Mouse (Mus musculus): ENCODE measurements around the gene Tor4a. TPM values are rescaled to one million over a fixed set of nuclear protein-coding genes. Genes with fewer than 3 reads are reported as not detected.
A peak's percentile ranks its signal among the peaks of the same experiment; 100 is the strongest.

Gene Tor4a
- polyA plus RNA-seq, 1 experiment from 2014 or later = 1.1 TPM

DNA sequence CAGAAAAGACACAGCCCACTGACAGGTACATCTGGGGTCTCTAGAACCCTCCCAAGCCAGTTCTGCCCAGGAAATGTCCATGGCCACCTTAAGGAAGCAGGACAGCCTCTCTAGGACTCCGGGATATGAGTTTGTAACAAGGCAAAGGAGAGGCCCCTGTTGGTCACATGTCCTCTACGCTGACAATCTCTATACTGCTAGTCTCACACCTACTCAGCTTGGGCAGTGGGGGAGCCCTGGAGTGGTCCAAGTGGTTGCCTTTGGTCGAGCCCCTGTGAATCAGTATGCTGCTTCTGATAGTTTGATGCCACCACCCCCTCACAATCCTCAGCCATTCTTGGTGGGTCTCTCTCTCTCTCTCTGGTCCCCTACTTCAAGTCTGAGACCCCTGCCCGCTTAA lies 29.2 kb downstream of the Tor4a start:
- H3K36me3 ChIP-seq (ENCODE audit: control insufficient read depth, insufficient read depth, low read length) = no peaks in the 10 kb centered on the region
- H3K4me3 ChIP-seq (replicated peaks; ENCODE audit: low read depth, low read length) = peak overlapping the region; percentile 48
- peak overlapping the region; percentile 66 for H3K27ac ChIP-seq (replicated peaks; ENCODE audit: low read depth, low read length)
- no peaks in the 10 kb centered on the region for H3K27me3 ChIP-seq (ENCODE audit: control insufficient read depth, insufficient read depth, low read length)
- DNase-seq (peak; percentile 48), ATAC-seq (ENCODE audit: low FRiP score, low TSS enrichment) (peak; percentile 28)
- peak overlapping the region; percentile 69 for H3K9ac ChIP-seq (replicated peaks; ENCODE audit: low read length)
- 12% methylated on average over 4 of the region's 4 CpGs for WGBS
- H3K4me2 ChIP-seq (ENCODE audit: low read length) = peak overlapping the region; percentile 85
- H3K9me3 ChIP-seq (ENCODE audit: control insufficient read depth, low read length) = no peaks in the 10 kb centered on the region
- peaks cover 33% of the 10 kb centered on the region for H3K4me1 ChIP-seq (ENCODE audit: control insufficient read depth, insufficient read depth, low read length)

DNA sequence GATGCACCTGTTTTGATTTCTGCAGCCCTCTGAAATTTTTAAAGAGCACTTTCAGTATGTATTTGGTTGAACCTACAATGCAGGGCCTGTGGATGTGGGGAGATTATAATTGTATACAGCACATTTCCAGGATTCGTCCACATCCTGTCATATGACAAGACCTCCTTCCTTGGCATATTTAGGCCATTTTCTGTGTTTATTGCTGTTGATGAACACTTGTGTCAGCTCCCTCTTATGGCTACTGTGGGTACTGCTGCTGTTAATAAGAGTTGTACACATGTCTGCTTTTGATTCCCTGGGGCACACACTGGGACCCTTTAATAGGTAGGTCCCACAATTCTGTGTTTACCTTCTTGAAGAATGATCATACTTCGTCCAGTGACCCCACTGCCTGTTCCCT lies 39.0 kb downstream of the Tor4a start:
- no peaks in the 10 kb centered on the region for H3K27me3 ChIP-seq (ENCODE audit: control insufficient read depth, insufficient read depth, low read length)
- ATAC-seq (ENCODE audit: low FRiP score, low TSS enrichment) = no peak
- WGBS = 52% methylated on average over 2 of the region's 2 CpGs
- H3K9me3 ChIP-seq (ENCODE audit: control insufficient read depth, low read length) = no peaks in the 10 kb centered on the region
- peak; percentile 75 for DNase-seq
- no peaks in the 10 kb centered on the region for H3K36me3 ChIP-seq (ENCODE audit: control insufficient read depth, insufficient read depth, low read length)
- H3K4me1 ChIP-seq (ENCODE audit: control insufficient read depth, insufficient read depth, low read length) = no peaks in the 10 kb centered on the region
- H3K4me2 ChIP-seq (ENCODE audit: low read length) = no peak overlapping the region
- H3K9ac ChIP-seq (replicated peaks; ENCODE audit: low read length) = no peak overlapping the region
- no peak overlapping the region for H3K27ac ChIP-seq (replicated peaks; ENCODE audit: low read depth, low read length)
- H3K4me3 ChIP-seq (replicated peaks; ENCODE audit: low read depth, low read length) = no peak overlapping the region

DNA sequence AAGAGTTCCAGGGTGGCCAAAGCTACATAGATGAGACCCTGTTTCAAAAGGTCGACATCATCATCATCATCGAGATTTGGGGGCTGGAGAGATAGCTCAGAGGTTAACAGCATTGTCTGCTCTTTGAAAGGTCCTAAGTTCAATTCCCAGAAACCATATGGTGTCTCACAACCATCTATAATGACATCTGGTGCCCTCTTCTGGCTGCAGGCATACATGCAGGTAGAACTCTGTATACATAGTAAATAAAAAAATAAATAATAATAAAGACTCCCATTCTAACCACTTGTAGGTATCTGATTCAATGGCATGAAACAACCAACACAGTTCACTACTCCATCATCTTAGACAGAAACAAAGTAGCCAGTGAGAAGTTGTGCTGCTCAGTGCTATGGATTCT lies 39.7 kb downstream of the Tor4a start:
- ATAC-seq (ENCODE audit: low FRiP score, low TSS enrichment) (no peak), DNase-seq (no peak)
- Histone ChIP-seq H3K36me3 (ENCODE audit: control insufficient read depth, insufficient read depth, low read length) (no peaks in the 10 kb centered on the region), H3K4me2 (ENCODE audit: low read length) (no peak overlapping the region), H3K27ac (replicated peaks; ENCODE audit: low read depth, low read length) (no peak overlapping the region), H3K27me3 (ENCODE audit: control insufficient read depth, insufficient read depth, low read length) (no peaks in the 10 kb centered on the region), H3K9ac (replicated peaks; ENCODE audit: low read length) (no peak overlapping the region), H3K4me1 (ENCODE audit: control insufficient read depth, insufficient read depth, low read length) (no peaks in the 10 kb centered on the region), H3K4me3 (replicated peaks; ENCODE audit: low read depth, low read length) (no peak overlapping the region), H3K9me3 (ENCODE audit: control insufficient read depth, low read length) (no peaks in the 10 kb centered on the region)
- WGBS = 50% methylated on average over 2 of the region's 2 CpGs

DNA sequence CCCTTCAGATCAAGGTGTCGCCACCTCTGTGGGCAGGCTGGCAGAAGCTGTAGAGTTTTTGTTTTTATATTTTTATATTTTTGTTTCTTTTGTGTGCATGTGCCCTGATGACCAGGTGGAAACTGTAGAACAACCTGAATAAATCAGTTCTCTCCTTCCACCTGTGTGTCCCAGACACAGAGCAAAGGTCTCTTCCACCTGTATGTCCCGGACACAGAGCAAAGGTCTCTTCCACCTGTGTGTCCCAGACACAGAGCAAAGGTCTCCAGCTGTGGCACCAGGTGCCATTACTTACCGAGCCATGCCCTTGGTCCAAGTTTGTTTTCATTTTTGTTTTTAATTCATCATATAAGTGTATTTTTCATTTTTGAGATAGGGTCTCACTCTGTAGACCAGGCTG lies 40.5 kb downstream of the Tor4a start:
- H3K9me3 ChIP-seq (ENCODE audit: control insufficient read depth, low read length) = no peaks in the 10 kb centered on the region
- no peak overlapping the region for H3K4me3 ChIP-seq (replicated peaks; ENCODE audit: low read depth, low read length)
- H3K4me1 ChIP-seq (ENCODE audit: control insufficient read depth, insufficient read depth, low read length) = no peaks in the 10 kb centered on the region
- 90% methylated on average over 3 of the region's 3 CpGs for WGBS
- H3K36me3 ChIP-seq (ENCODE audit: control insufficient read depth, insufficient read depth, low read length) = no peaks in the 10 kb centered on the region
- no peak for ATAC-seq (ENCODE audit: low FRiP score, low TSS enrichment)
- DNase-seq = no peak
- no peak overlapping the region for H3K27ac ChIP-seq (replicated peaks; ENCODE audit: low read depth, low read length)
- H3K9ac ChIP-seq (replicated peaks; ENCODE audit: low read length) = no peak overlapping the region
- H3K27me3 ChIP-seq (ENCODE audit: control insufficient read depth, insufficient read depth, low read length) = no peaks in the 10 kb centered on the region
- no peak overlapping the region for H3K4me2 ChIP-seq (ENCODE audit: low read length)

DNA sequence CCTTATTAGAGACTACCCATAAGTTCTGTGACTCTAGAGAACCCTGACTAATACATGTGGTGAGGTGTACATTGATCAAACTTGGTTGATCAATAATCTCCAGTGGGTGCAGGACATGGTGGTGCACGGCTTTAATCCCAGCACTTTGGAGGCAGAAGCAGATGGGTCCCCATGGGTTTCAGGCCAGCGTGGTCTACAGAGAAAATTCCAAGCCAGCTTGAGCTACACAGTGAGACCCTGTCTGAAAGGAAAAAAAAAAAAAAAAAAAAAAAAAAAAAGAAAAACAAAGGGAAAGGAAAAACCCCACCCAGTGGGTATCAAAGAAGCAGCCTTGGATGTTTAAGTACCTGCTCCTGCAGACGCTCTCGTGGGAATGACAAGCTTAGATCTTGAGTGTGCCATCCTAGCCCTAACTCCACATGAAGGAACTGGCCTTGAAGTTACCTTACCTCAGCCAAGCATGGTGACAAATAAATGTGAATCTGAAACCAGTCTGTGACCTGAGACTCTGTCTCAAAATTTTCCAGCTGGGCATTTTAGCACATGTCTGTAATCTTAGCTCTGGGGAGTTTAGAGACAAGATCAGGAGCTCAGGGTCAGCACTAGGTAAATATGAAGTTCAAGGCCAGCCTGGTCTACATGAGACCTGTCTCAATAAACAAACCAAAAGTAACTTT lies 45.3 kb downstream of the Tor4a start:
- ATAC-seq (ENCODE audit: low FRiP score, low TSS enrichment) = no peak
- Histone ChIP-seq H3K9ac (replicated peaks; ENCODE audit: low read length) (no peak overlapping the region), H3K9me3 (ENCODE audit: control insufficient read depth, low read length) (no peaks in the 10 kb centered on the region), H3K27me3 (ENCODE audit: control insufficient read depth, insufficient read depth, low read length) (no peaks in the 10 kb centered on the region), H3K4me3 (replicated peaks; ENCODE audit: low read depth, low read length) (no peak overlapping the region), H3K36me3 (ENCODE audit: control insufficient read depth, insufficient read depth, low read length) (no peaks in the 10 kb centered on the region), H3K27ac (replicated peaks; ENCODE audit: low read depth, low read length) (no peak overlapping the region), H3K4me2 (ENCODE audit: low read length) (no peak overlapping the region), H3K4me1 (ENCODE audit: control insufficient read depth, insufficient read depth, low read length) (no peaks in the 10 kb centered on the region)
- 71% methylated on average over 4 of the region's 4 CpGs for WGBS
- DNase-seq = no peak

DNA sequence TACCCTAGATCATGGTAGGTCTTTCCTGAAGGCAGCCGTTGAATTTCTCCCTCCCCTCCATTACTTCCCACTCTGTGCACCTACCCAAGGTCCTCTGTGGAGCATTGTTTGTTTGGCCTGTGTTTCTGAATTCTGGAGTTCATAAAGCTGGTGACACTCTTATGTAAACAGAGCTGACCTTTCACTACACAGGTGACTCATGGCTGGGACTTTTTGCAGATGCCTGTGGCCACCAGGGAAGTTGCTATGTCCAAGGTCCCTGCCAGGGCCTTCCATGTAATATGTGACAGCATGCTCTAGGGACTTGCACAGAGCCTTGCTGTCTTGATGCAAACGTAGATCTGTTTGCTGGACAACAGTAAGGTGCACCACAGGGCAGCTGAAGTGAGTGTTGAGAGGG lies 47.0 kb downstream of the Tor4a start:
- Histone ChIP-seq H3K27ac (replicated peaks; ENCODE audit: low read depth, low read length) (no peak overlapping the region), H3K27me3 (ENCODE audit: control insufficient read depth, insufficient read depth, low read length) (no peaks in the 10 kb centered on the region), H3K9ac (replicated peaks; ENCODE audit: low read length) (no peak overlapping the region), H3K9me3 (ENCODE audit: control insufficient read depth, low read length) (no peaks in the 10 kb centered on the region), H3K4me3 (replicated peaks; ENCODE audit: low read depth, low read length) (no peak overlapping the region), H3K36me3 (ENCODE audit: control insufficient read depth, insufficient read depth, low read length) (no peaks in the 10 kb centered on the region), H3K4me1 (ENCODE audit: control insufficient read depth, insufficient read depth, low read length) (no peaks in the 10 kb centered on the region), H3K4me2 (ENCODE audit: low read length) (no peak overlapping the region)
- no peak for ATAC-seq (ENCODE audit: low FRiP score, low TSS enrichment)
- 76% methylated on average over 2 of the region's 2 CpGs for WGBS
- DNase-seq = no peak

DNA sequence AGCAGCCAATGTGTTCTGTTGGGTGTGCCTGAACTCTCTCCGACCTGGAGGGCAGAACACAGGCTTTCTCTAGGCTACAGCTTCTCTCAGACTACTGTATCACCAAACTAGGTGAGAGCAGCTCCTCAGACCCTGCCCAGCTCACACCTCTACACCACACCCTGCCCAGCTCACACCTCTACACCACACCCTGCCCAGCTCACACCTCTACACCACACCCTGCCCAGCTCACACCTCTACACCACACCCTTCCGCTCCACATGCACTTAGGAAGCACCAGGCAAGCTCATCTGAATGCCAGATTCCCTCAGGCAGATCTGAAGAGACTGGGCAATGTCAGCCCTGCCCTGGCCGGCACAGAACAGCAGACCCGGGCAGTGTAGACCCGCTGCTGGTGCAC lies 48.8 kb downstream of the Tor4a start:
- ATAC-seq (ENCODE audit: low FRiP score, low TSS enrichment) = no peak
- Histone ChIP-seq H3K9ac (replicated peaks; ENCODE audit: low read length) (no peak overlapping the region), H3K9me3 (ENCODE audit: control insufficient read depth, low read length) (no peaks in the 10 kb centered on the region), H3K4me2 (ENCODE audit: low read length) (no peak overlapping the region), H3K36me3 (ENCODE audit: control insufficient read depth, insufficient read depth, low read length) (no peaks in the 10 kb centered on the region), H3K4me3 (replicated peaks; ENCODE audit: low read depth, low read length) (no peak overlapping the region), H3K4me1 (ENCODE audit: control insufficient read depth, insufficient read depth, low read length) (no peaks in the 10 kb centered on the region), H3K27ac (replicated peaks; ENCODE audit: low read depth, low read length) (no peak overlapping the region), H3K27me3 (ENCODE audit: control insufficient read depth, insufficient read depth, low read length) (no peaks in the 10 kb centered on the region)
- WGBS = 83% methylated on average over 5 of the region's 5 CpGs
- no peak for DNase-seq

DNA sequence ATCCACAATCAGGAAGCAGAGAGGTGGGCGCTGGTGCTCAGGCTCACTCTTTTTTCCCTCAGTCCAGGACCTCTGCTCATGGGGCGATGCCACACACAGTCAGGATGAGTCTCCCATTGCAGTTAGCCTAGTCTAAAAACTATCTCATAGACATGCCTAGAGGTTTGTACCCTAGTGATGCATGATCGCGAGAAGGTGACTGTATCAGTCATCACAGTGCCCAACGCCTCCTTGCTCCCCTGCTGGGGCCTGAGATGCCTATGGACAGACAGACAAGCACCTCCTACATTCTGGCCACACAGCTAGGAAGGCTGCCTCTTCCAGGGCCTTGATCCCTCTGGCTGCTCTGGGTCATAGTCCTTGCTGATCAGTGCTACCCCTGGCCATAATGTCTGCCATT lies 49.3 kb downstream of the Tor4a start:
- Histone ChIP-seq H3K27ac (replicated peaks; ENCODE audit: low read depth, low read length) (no peak overlapping the region), H3K4me3 (replicated peaks; ENCODE audit: low read depth, low read length) (no peak overlapping the region), H3K4me1 (ENCODE audit: control insufficient read depth, insufficient read depth, low read length) (no peaks in the 10 kb centered on the region), H3K4me2 (ENCODE audit: low read length) (no peak overlapping the region), H3K9me3 (ENCODE audit: control insufficient read depth, low read length) (no peaks in the 10 kb centered on the region), H3K36me3 (ENCODE audit: control insufficient read depth, insufficient read depth, low read length) (no peaks in the 10 kb centered on the region), H3K9ac (replicated peaks; ENCODE audit: low read length) (no peak overlapping the region), H3K27me3 (ENCODE audit: control insufficient read depth, insufficient read depth, low read length) (no peaks in the 10 kb centered on the region)
- 87% methylated on average over 5 of the region's 5 CpGs for WGBS
- DNase-seq (no peak), ATAC-seq (ENCODE audit: low FRiP score, low TSS enrichment) (no peak)

DNA sequence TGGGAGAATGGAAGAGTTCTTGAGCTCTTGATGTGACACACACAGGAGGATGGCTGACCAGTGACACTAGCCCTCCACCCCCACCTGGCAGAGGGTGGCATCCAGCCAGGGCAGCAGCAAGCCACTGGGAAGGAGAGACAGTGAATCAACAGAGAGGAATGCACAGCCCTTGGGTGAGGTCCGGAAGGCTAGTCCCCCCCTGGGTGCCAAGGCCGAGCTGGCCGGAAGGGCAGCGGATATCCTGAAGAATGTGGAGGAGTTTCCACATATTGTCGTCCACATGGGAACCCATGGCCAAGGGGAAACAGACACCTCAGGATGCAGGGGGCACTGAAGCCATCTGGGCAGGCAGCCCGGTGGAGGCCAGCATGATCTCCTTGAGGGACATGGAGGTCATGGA lies 51.3 kb downstream of the Tor4a start:
- Histone ChIP-seq H3K4me1 (ENCODE audit: control insufficient read depth, insufficient read depth, low read length) (no peaks in the 10 kb centered on the region), H3K9ac (replicated peaks; ENCODE audit: low read length) (no peak overlapping the region), H3K27ac (replicated peaks; ENCODE audit: low read depth, low read length) (no peak overlapping the region), H3K4me3 (replicated peaks; ENCODE audit: low read depth, low read length) (no peak overlapping the region), H3K36me3 (ENCODE audit: control insufficient read depth, insufficient read depth, low read length) (no peaks in the 10 kb centered on the region), H3K4me2 (ENCODE audit: low read length) (no peak overlapping the region), H3K9me3 (ENCODE audit: control insufficient read depth, low read length) (no peaks in the 10 kb centered on the region), H3K27me3 (ENCODE audit: control insufficient read depth, insufficient read depth, low read length) (no peaks in the 10 kb centered on the region)
- ATAC-seq (ENCODE audit: low FRiP score, low TSS enrichment) (no peak), DNase-seq (no peak)
- WGBS = 91% methylated on average over 6 of the region's 6 CpGs

Measured in midbrain, embryonic 14.5 days (tissue).